In genomic region chr2:128231338-128231737, GRCm38 (mm10) we compare ENCODE assay signal across 27 mouse cellular contexts.
"Had no signal": no experiment of that assay in that cellular context is flagged by ENCODE, and none has a peak within 500 bp of the region (broad histone marks: within the 10 kb centered on the region; RNA-seq: fewer than 3 reads in every experiment).

No protein-coding gene starts in this region.

- H3K27ac ChIP-seq: embryonic facial prominence, embryonic 10.5 days; embryonic facial prominence, embryonic 12.5 days; embryonic facial prominence, embryonic 13.5 days; embryonic facial prominence, embryonic 15.5 days; forebrain, embryonic 10.5 days; forebrain, embryonic 13.5 days; forebrain, embryonic 15.5 days; gastrocnemius, adult 2 months; heart, adult 2 months; heart, embryonic 10.5 days had no signal

- H3K36me3 ChIP-seq: embryonic facial prominence, embryonic 10.5 days; embryonic facial prominence, embryonic 12.5 days; embryonic facial prominence, embryonic 13.5 days; embryonic facial prominence, embryonic 15.5 days; forebrain, embryonic 10.5 days; forebrain, embryonic 15.5 days; heart, embryonic 10.5 days had no signal

- ATAC-seq: forebrain, embryonic 13.5 days; forebrain, embryonic 14.5 days; forebrain, embryonic 15.5 days; forebrain, embryonic 16.5 days; forebrain, postnatal 0 days had no signal

- H3K9ac ChIP-seq: embryonic facial prominence, embryonic 12.5 days; embryonic facial prominence, embryonic 13.5 days; embryonic facial prominence, embryonic 15.5 days; forebrain, embryonic 13.5 days; forebrain, embryonic 15.5 days; forebrain, postnatal 0 days had no signal

- H3K9me3 ChIP-seq: embryonic facial prominence, embryonic 10.5 days; embryonic facial prominence, embryonic 12.5 days; embryonic facial prominence, embryonic 13.5 days; embryonic facial prominence, embryonic 15.5 days; forebrain, embryonic 10.5 days; forebrain, embryonic 13.5 days; forebrain, embryonic 15.5 days; heart, embryonic 10.5 days had no signal

- H3K4me3 ChIP-seq: embryonic facial prominence, embryonic 10.5 days; embryonic facial prominence, embryonic 12.5 days; embryonic facial prominence, embryonic 13.5 days; embryonic facial prominence, embryonic 15.5 days; erythroblast, embryonic 14.5 days; forebrain, embryonic 10.5 days; forebrain, embryonic 13.5 days; forebrain, embryonic 15.5 days; gastrocnemius, adult 2 months; heart, adult 2 months; heart, embryonic 10.5 days had no signal

- H3K4me1 ChIP-seq: forebrain, embryonic 13.5 days; forebrain, embryonic 15.5 days had no signal

- DNase-seq: cerebellum, adult 9-11 months; cerebellum, postnatal 10 days; cerebellum, postnatal 14 days; cerebellum, postnatal 25 days; cerebellum, postnatal 36 days; embryo, embryonic 11 days; forebrain, postnatal 0 days; gastrocnemius, adult 2 months; gastrocnemius, postnatal 10 days; gastrocnemius, postnatal 14 days; gastrocnemius, postnatal 25 days; gastrocnemius, postnatal 36 days; heart, adult 11 months; heart, adult 18-20 months; heart, adult 2 months had no signal

- H3K27me3 ChIP-seq: embryonic facial prominence, embryonic 12.5 days; embryonic facial prominence, embryonic 13.5 days; embryonic facial prominence, embryonic 15.5 days; forebrain, embryonic 13.5 days; forebrain, embryonic 15.5 days had no signal

- H3K4me2 ChIP-seq: embryonic facial prominence, embryonic 12.5 days; embryonic facial prominence, embryonic 13.5 days; embryonic facial prominence, embryonic 15.5 days; forebrain, embryonic 13.5 days; forebrain, embryonic 15.5 days; heart, embryonic 11.5 days had no signal
